Mouse (Mus musculus): ENCODE results near the gene 6430550D23Rik.

The 6430550D23Rik gene

GRCm38 (mm10) chr2:156007888-156008532, at the start of gene 6430550D23Rik, which contains the start of gene Ergic3:
Gene 6430550D23Rik, minus strand, starts transcription at chr2:156007977.
Gene Ergic3, plus strand, starts transcription at chr2:156008045.
- CTCF ChIA-PET = interaction anchor here (0.7 kb wide), 1 partner anchor 58 kb away, joined by 3 read pairs; no protein-coding TSS in a partner anchor

- CTCF ChIA-PET = no interaction called here
Observed at GRCm38 (mm10) chr2:156052816-156053215, 45.0 kb upstream of the 6430550D23Rik start, which contains the start of gene Fer1l4. Gene Fer1l4, minus strand, starts transcription at chr2:156052947.

- CTCF ChIA-PET = no interaction called here
Observed at GRCm38 (mm10) chr2:156047929-156048328, 40.2 kb upstream of the 6430550D23Rik start.

GRCm38 (mm10) chr2:156042903-156043302, 35.1 kb upstream of the 6430550D23Rik start:
- CTCF ChIA-PET = no interaction called here

- CTCF ChIA-PET = no interaction called here
Observed at GRCm38 (mm10) chr2:156039390-156039789, 31.6 kb upstream of the 6430550D23Rik start.

GRCm38 (mm10) chr2:156025482-156025881, 17.7 kb upstream of the 6430550D23Rik start:
- CTCF ChIA-PET = no interaction called here

- CTCF ChIA-PET = no interaction called here
Observed at GRCm38 (mm10) chr2:156021765-156022164, 14.0 kb upstream of the 6430550D23Rik start.

- CTCF ChIA-PET = no interaction called here
Observed at GRCm38 (mm10) chr2:156021219-156021618, 13.4 kb upstream of the 6430550D23Rik start.

- CTCF ChIA-PET = interaction anchor here (0.6 kb wide), 1 partner anchor 1537 kb away, joined by 5 read pairs; no protein-coding TSS in a partner anchor
Observed at GRCm38 (mm10) chr2:156018106-156018505, 10.3 kb upstream of the 6430550D23Rik start.

GRCm38 (mm10) chr2:156005393-156005792, 2.4 kb downstream of the 6430550D23Rik start:
- CTCF ChIA-PET = no interaction called here

GRCm38 (mm10) chr2:155991863-155992321, 15.9 kb downstream of the 6430550D23Rik start:
- CTCF ChIA-PET = no interaction called here

- CTCF ChIA-PET = no interaction called here
Observed at GRCm38 (mm10) chr2:155991151-155991550, 16.6 kb downstream of the 6430550D23Rik start.

- CTCF ChIA-PET = no interaction called here
Observed at GRCm38 (mm10) chr2:155989085-155989484, 18.7 kb downstream of the 6430550D23Rik start.

GRCm38 (mm10) chr2:155987131-155987530, 20.6 kb downstream of the 6430550D23Rik start:
- CTCF ChIA-PET = no interaction called here

- CTCF ChIA-PET = interaction anchor here (0.6 kb wide), 1 partner anchor 216 kb away, joined by 3 read pairs; no protein-coding TSS in a partner anchor
Observed at GRCm38 (mm10) chr2:155985776-155986175, 22.0 kb downstream of the 6430550D23Rik start.

GRCm38 (mm10) chr2:155979328-155979991, 28.3 kb downstream of the 6430550D23Rik start:
- CTCF ChIA-PET = no interaction called here

GRCm38 (mm10) chr2:155974087-155974731, 33.6 kb downstream of the 6430550D23Rik start:
- CTCF ChIA-PET = interaction anchor here (0.6 kb wide), 2 partner anchors 225 to 1018 kb away, joined by 3 to 11 read pairs; no protein-coding TSS in a partner anchor

GRCm38 (mm10) chr2:155973348-155973747, 34.4 kb downstream of the 6430550D23Rik start:
- CTCF ChIA-PET = interaction anchor here (0.6 kb wide), 1 partner anchor 224 kb away, joined by 11 read pairs; no protein-coding TSS in a partner anchor

GRCm38 (mm10) chr2:155962991-155963390, 44.8 kb downstream of the 6430550D23Rik start:
- CTCF ChIA-PET = interaction anchor here (0.6 to 0.7 kb wide), 2 partner anchors 301 to 355 kb away, joined by 3 to 8 read pairs; no protein-coding TSS in a partner anchor

GRCm38 (mm10) chr2:155961862-155962261, 45.9 kb downstream of the 6430550D23Rik start:
- CTCF ChIA-PET = no interaction called here

- CTCF ChIA-PET = no interaction called here
Observed at GRCm38 (mm10) chr2:155959981-155960380, 47.8 kb downstream of the 6430550D23Rik start.

Measured in spleen, embryonic (tissue).